Mouse (Mus musculus): ENCODE measurements around the gene Wwc1. TPM values are rescaled to one million over a fixed set of nuclear protein-coding genes. Genes with fewer than 3 reads are reported as not detected.
A peak's percentile ranks its signal among the peaks of the same experiment; 100 is the strongest.
"Not testable (repeated sequence)": the region's sequence is repeated elsewhere in the genome, so short reads cannot be mapped to it uniquely, and the experiment has no call there.

The Wwc1 gene
- polyA plus RNA-seq, 1 experiment from 2014 or later = 15.2 TPM

DNA sequence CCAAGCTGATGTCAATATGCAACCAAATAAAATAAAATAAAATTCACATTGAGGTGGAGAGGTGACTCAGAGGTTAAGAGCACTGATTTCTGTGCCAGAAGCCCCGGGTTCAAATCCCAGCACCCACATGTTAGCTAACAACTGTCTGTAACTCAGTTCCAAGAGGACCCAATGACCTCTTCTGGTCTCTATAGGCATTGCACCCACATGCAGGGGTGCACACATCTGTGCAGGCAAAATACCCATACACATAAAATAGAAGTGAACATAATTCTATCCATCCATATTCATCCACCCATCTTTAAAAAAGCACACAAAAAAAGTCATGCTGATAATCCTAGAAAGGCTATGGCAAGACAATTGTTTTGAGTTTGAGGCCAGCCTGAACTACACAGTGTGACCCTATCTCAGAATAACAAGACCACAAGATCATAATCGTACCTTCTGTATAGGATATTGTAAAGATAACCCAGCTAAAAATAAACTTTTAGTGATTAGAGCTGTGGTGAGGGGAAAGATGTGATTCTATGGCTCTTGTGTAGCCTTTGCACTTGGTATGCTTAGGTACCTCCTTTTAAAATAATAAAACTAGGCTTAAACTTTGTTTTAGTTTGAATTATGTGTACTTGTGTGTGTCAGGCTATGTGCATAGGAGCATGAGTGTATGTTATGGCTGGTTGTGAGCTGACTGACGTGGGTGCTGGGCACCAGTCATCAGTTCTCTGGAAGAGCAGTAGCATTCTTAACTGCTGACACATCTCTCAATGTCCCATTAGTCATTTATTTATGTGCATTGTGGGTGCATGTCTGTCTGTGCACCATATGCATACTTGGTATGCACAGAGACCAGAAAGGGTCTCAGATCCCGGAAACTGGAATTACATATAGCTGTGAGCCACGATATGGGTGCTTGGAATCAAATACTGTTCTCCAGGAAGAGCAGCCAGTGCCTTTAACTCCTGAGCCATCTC lies 142.9 kb downstream of the Wwc1 start:
- Histone ChIP-seq H3K27ac (0 out of 2 replicates have a peak overlapping the region, but pooled peaks have one; percentile 37), H3K36me3 (peaks cover 10% of the 10 kb centered on the region), H3K4me3 (no peak overlapping the region), H3K9ac (no peak overlapping the region), H3K4me2 (replicated peaks) (peak overlapping the region; percentile 55; the same call in 1 of the 2 replicates), H3K4me1 (peaks cover 14% of the 10 kb centered on the region), H3K27me3 (no peaks in the 10 kb centered on the region), H3K9me3 (replicated peaks) (no peaks in the 10 kb centered on the region)
- ATAC-seq (ENCODE audit: low FRiP score) = no peak
- 85% methylated on average over 5 of the region's 5 CpGs for WGBS

DNA sequence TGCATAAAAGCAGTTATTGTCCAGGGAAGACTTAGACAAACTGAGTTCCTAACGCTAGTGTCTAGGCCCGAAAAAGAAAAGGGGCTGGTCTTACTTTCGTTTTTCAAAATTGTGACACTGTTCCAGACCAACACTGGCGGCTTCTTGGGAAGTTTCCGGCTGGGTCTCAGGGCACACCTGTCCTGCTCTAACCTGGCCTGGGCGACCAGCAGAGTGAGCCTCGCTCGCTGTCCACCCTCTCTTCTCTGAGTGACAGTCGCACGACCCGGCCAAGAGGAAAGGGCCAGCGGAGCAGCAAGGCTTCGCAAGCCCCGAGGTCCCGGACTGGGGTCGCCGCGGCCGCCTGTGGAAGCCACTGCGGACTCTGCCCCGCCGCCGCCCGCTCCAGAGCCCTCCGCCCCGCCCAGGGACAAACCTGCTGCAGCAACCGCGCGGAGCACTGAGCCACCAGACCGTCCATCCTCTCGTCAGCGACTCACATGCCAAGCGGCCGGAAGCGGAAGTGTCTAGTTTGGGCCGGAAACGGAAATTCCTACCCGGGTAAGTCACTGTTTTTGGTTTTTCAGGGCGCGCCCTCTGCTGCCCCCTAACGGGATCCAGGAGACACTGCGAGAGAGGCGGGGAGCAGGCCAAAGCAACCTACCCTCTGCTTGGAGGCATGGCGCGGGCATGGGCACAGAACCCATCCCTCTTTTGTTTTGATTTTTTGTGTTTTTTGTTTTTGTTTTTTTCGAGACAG lies 146.1 kb downstream of the Wwc1 start, which contains the start of gene Rars:
Gene Rars, minus strand, starts transcription at position 485 of the 739 bp plus-strand sequence.
- Histone ChIP-seq H3K36me3 (peaks cover 28% of the 10 kb centered on the region), H3K4me3 (peak within 1 kb of the TSS; percentile 89), H3K9me3 (replicated peaks) (no peaks in the 10 kb centered on the region), H3K27ac (0 out of 2 replicates have a peak within 1 kb of the TSS, but pooled peaks have one; percentile 19), H3K9ac (peak within 1 kb of the TSS; percentile 86), H3K4me1 (peaks cover 13% of the 10 kb centered on the region), H3K27me3 (no peaks in the 10 kb centered on the region), H3K4me2 (replicated peaks) (peak within 1 kb of the TSS; percentile 80)
- ATAC-seq (ENCODE audit: low FRiP score) = peak; percentile 72
- 2% methylated on average over 46 of the region's 46 CpGs for WGBS

DNA sequence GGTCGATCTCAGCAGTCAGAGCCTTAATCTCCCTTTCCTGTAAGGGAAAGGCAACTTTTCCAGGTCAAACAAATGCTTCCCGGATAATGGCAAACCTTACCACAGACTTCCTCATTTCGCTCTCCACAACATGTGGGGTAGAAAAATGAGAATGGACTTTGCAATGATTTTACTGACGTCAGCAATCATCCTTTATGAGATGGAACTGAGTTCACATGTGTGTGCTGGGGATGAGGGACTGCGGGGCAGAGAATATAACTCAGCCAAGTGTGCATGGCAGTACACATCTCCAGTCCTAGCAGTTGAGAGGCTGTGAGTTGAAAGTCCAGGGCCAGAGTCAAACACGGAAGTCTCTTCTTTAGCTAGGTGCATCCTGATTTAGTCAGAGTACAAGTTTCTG lies 147.1 kb downstream of the Wwc1 start:
- Histone ChIP-seq H3K9me3 (replicated peaks) (no peaks in the 10 kb centered on the region), H3K27ac (no peak overlapping the region), H3K4me3 (peak overlapping the region; percentile 89), H3K4me2 (replicated peaks) (peak overlapping the region; percentile 80), H3K9ac (peak overlapping the region; percentile 86), H3K36me3 (peaks cover 37% of the 10 kb centered on the region), H3K4me1 (peaks cover 11% of the 10 kb centered on the region), H3K27me3 (no peaks in the 10 kb centered on the region)
- WGBS = 91% methylated on average over 6 of the region's 6 CpGs
- ATAC-seq (ENCODE audit: low FRiP score) = no peak

DNA sequence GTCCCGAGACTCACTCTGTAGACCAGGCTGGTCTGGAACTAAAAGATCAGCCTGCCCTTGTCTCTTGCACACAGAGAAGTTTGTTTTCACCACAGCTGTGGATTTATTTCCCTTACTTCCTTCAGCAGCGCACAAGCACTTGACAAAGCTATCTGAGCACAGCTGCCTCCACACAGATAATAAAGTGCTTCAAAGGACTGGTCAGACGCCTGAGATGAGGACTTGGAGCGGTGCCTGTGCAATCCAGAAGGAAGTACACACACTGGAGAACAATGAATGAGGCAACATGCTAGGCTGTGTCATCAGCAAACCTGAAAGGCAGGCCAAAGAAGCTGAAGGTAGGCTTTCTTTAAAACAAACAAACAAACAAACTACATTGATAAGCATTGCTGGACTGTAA lies 148.2 kb downstream of the Wwc1 start:
- WGBS = 87% methylated on average over 4 of the region's 4 CpGs
- Histone ChIP-seq H3K36me3 (peaks cover 48% of the 10 kb centered on the region), H3K4me3 (no peak overlapping the region), H3K9ac (no peak overlapping the region), H3K4me1 (peaks cover 8% of the 10 kb centered on the region), H3K4me2 (replicated peaks) (no peak overlapping the region), H3K9me3 (replicated peaks) (no peaks in the 10 kb centered on the region), H3K27ac (no peak overlapping the region), H3K27me3 (no peaks in the 10 kb centered on the region)
- ATAC-seq (ENCODE audit: low FRiP score) = no peak

DNA sequence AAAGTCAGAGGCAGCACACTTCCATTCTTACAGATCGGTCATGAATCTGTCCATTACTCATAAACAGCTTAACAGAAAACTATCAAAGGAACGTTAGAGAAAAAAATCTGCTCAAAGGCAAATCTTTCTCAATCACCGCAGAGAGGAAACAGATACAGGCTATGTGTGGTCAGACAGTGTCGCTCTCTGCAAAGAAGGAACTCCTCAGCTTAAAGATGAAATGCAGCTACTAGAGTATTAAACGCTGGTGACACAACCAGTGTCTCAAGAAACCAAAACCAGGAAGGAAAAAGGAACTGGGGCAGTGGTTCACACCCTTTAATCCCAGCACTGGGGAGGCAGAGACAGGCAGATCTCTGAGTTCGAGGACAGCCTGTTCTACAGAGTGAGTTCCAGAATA lies 152.6 kb downstream of the Wwc1 start:
- Histone ChIP-seq H3K27ac (no peak overlapping the region), H3K9me3 (replicated peaks) (no peaks in the 10 kb centered on the region), H3K4me2 (replicated peaks) (no peak overlapping the region), H3K27me3 (no peaks in the 10 kb centered on the region), H3K36me3 (peaks cover 82% of the 10 kb centered on the region), H3K9ac (no peak overlapping the region), H3K4me1 (no peaks in the 10 kb centered on the region; the same call in 1 of the 2 replicates), H3K4me3 (no peak overlapping the region)
- ATAC-seq (ENCODE audit: low FRiP score) = no peak
- WGBS = 95% methylated on average over 6 of the region's 6 CpGs

DNA sequence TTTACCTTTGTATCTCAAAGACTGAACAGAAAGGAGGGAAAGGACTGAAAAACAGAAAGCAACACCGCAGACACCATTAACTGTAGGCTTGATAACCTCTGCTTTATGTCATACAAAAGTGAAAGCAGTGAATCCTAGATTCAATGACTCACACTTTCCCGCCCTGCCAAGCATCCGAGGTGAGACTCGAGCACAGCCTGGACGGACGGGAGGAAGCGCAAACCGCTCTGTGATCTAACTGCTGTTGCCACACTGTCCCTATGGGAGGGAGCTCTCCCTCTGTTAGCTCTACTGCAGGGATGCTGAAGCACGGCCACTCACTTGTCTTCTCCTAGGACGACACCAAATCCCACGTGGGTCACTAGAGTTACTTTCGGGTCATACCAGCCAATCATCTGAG lies 164.0 kb downstream of the Wwc1 start:
- Histone ChIP-seq H3K4me3 (no peak overlapping the region), H3K4me2 (replicated peaks) (no peak overlapping the region), H3K27me3 (no peaks in the 10 kb centered on the region), H3K9me3 (replicated peaks) (no peaks in the 10 kb centered on the region), H3K36me3 (peaks cover 93% of the 10 kb centered on the region), H3K9ac (no peak overlapping the region), H3K27ac (no peak overlapping the region), H3K4me1 (no peaks in the 10 kb centered on the region)
- ATAC-seq (ENCODE audit: low FRiP score) = no peak
- WGBS = 91% methylated on average over 12 of the region's 12 CpGs

DNA sequence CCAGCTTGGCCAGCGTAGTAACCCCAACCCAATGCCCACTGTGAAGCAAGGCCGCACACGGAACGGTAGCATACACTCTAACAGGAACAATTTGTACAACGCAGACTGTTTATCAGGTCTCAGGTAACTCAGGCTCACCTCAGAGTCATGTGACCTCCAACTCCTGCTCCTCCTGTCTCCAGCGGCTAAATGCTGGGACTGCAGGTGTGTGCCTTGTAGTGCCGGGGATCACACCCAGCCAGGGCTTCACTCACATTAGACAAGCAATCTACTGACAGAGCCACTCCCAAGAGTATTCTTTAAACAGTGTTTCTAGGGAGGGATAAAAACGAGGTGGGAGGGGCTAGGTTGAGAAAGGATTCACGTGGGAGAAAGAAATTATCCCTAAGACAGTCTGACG lies 168.9 kb downstream of the Wwc1 start:
- H3K9me3 ChIP-seq (replicated peaks) = no peaks in the 10 kb centered on the region
- H3K36me3 ChIP-seq = peaks cover 96% of the 10 kb centered on the region

DNA sequence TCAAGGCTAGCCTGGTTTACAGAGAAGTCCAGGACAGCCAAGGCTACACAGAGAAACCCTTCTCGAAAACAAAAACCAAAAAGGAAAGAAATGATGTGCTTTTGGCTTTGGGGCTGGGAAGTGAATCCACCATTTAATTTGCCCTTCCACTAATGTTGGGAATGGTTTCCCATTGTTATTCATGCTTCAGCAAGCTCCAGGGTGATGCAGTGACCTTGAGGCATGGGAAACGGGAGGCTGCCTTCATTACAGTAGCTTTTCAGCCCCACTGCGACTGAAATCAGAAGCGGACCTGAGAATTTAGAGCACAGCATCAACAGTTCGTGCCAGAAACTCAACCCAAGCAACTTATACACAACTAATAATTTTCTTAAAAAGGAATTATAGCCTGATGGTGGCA lies 179.0 kb downstream of the Wwc1 start:
- Histone ChIP-seq H3K9me3 (replicated peaks) (no peaks in the 10 kb centered on the region), H3K4me3 (no peak overlapping the region), H3K4me1 (peaks cover 12% of the 10 kb centered on the region), H3K4me2 (replicated peaks) (no peak overlapping the region), H3K36me3 (peaks cover 4% of the 10 kb centered on the region; the same call in 1 of the 2 replicates), H3K27me3 (peaks cover 34% of the 10 kb centered on the region), H3K27ac (no peak overlapping the region), H3K9ac (no peak overlapping the region)
- 77% methylated on average over 5 of the region's 5 CpGs for WGBS
- ATAC-seq (ENCODE audit: low FRiP score) = no peak

More for the DNA sequence above, 168.9 kb downstream of the Wwc1 start:
- 86% methylated on average over 10 of the region's 10 CpGs for WGBS
- no peak for ATAC-seq (ENCODE audit: low FRiP score)
- H3K9ac ChIP-seq = no peak overlapping the region
- no peak overlapping the region for H3K4me3 ChIP-seq
- no peak overlapping the region for H3K4me2 ChIP-seq (replicated peaks)
- H3K4me1 ChIP-seq = no peaks in the 10 kb centered on the region
- no peaks in the 10 kb centered on the region for H3K27me3 ChIP-seq
- H3K27ac ChIP-seq = no peak overlapping the region

DNA sequence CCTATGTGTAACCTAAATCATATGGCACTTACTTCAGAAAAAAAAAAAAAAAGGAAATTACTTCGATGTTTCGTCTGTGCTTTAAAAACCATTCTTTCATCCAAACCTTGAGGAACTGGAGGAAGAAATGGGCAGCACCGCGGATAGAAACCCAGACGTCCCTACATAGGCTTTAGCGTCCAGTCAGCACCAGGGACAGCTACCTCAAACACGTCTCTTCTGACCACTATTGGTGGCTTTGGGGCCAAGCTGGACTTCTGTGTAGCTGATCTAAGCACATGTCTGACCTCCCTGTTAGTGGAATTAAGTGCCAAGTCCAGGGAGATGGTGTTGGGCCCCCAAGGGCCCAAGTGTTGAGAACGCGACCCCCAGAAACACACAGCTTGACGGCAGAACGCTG lies 181.5 kb downstream of the Wwc1 start, which contains the start of gene Fbll1:
Gene Fbll1, minus strand, starts transcription at position 11 of the 400 bp plus-strand sequence.
- H3K9me3 ChIP-seq (replicated peaks) = no peaks in the 10 kb centered on the region
- H3K36me3 ChIP-seq = no peaks in the 10 kb centered on the region
- peaks cover 55% of the 10 kb centered on the region for H3K27me3 ChIP-seq
- 10% methylated on average over 11 of the region's 11 CpGs for WGBS
- peak within 1 kb of the TSS; percentile 69 for H3K4me3 ChIP-seq
- peak within 1 kb of the TSS; percentile 87 for H3K4me2 ChIP-seq (replicated peaks)
- peaks cover 12% of the 10 kb centered on the region for H3K4me1 ChIP-seq
- peak within 1 kb of the TSS; percentile 87 for H3K27ac ChIP-seq
- ATAC-seq (ENCODE audit: low FRiP score) = no peak
- H3K9ac ChIP-seq = peak within 1 kb of the TSS; percentile 75

DNA sequence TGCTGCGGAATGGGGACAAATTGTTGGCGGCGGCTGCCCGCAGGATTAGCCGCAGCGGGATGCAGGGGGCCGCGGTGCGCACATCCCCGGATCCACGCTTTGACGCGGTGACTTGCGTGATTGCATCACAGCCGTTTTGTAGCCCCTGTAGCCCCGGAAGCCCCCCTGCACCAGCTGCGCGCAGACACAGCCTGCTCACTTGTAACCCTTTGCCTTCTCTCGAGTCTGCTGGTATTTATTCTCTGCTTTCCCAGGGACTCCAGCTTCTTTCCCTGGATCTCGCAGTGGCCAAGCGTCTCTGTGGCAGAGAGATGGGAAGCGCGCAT lies 181.9 kb downstream of the Wwc1 start:
- peak overlapping the region; percentile 87 for H3K4me2 ChIP-seq (replicated peaks)
- peak overlapping the region; percentile 87 for H3K27ac ChIP-seq
- peak overlapping the region; percentile 75 for H3K9ac ChIP-seq
- H3K4me3 ChIP-seq = peak overlapping the region; percentile 69
- peak; percentile 94 for ATAC-seq (ENCODE audit: low FRiP score)
- 4% methylated on average over 23 of the region's 23 CpGs for WGBS
- no peaks in the 10 kb centered on the region for H3K36me3 ChIP-seq
- H3K27me3 ChIP-seq = peaks cover 55% of the 10 kb centered on the region
- peaks cover 12% of the 10 kb centered on the region for H3K4me1 ChIP-seq
- H3K9me3 ChIP-seq (replicated peaks) = no peaks in the 10 kb centered on the region

DNA sequence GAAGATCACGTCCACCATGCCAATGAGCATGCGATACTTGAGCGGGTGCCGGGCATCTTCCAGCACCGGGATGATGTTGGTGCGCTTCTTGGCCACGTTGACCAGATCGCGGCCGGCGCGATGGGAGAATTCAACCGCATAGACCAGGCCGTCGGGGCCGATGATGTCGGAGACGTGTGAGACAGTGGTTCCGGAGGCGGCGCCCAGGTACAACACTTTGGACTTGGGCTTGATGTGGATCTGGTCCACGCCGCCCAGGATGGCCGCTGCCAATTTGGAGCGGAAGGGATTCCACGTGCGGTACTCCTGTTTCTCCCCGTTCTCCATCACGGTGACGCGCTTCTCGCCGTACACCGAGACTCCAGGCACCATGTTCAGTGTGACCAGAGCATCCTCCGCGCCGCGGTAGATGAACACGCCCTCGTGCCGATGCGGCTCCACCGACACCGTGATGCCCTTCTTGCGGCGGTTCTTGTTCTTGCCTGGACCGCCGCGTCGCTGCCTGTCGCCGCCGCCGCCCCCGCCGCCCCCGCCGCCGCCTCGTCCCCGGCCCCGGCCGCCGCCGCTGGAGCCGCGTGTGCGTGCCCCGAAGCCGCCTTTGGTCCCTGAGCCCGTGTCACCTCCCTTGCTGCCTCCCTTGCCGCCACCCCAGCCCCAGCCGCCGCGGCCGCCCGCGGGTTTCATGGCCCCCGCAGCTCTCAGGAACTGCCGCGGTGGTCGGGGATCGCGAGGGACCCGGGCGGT lies 182.4 kb downstream of the Wwc1 start:
- H3K27me3 ChIP-seq = peaks cover 55% of the 10 kb centered on the region
- peak; percentile 71 for ATAC-seq (ENCODE audit: low FRiP score)
- H3K36me3 ChIP-seq = no peaks in the 10 kb centered on the region
- H3K27ac ChIP-seq = peak overlapping the region; percentile 87
- H3K4me1 ChIP-seq = peaks cover 12% of the 10 kb centered on the region
- no peaks in the 10 kb centered on the region for H3K9me3 ChIP-seq (replicated peaks)
- H3K4me3 ChIP-seq = peak overlapping the region; percentile 69
- peak overlapping the region; percentile 75 for H3K9ac ChIP-seq
- peak overlapping the region; percentile 87 for H3K4me2 ChIP-seq (replicated peaks)
- WGBS = 3% methylated on average over 86 of the region's 86 CpGs

DNA sequence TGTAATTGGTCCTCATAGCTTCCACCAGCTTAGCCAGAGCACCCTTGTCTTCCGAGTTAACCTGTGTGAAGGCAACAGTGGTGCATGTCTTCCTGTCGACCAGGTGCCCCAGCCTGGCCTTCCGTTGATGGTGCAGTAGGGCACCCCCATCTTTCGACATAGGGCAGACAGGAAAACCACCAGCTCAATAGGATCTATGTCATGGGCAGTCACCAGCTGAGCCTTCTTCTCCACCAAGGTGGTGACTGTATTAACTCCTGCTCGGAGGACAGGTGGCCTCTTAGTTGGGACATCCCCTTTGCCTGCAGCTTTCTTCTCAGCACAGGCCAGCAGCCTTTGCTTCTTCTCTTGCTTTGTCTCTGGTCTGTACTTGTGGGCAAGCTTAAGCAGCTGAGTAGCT lies 187.5 kb downstream of the Wwc1 start:
- ATAC-seq (ENCODE audit: low FRiP score); H3K9me3 ChIP-seq (replicated peaks); H3K4me2 ChIP-seq (replicated peaks); H3K27ac ChIP-seq; H3K9ac ChIP-seq; H3K4me3 ChIP-seq; H3K4me1 ChIP-seq; H3K36me3 ChIP-seq: not testable (repeated sequence)
- H3K27me3 ChIP-seq = peaks cover 35% of the 10 kb centered on the region
- 84% methylated on average over 5 of the region's 5 CpGs for WGBS
